Mouse (Mus musculus) heart, adult 8-10 months (tissue): ENCODE measurements around the gene Akap12. TPM values are rescaled to one million over a fixed set of nuclear protein-coding genes. Genes with fewer than 3 reads are reported as not detected.

ENCODE experiments used
- DNase-seq: peaks from one replicate; pipeline ENCODE4 v3.0.0; 2022; ENCODE audit warnings: low spot score
- total RNA-seq, 4 experiments: library from RNA; stranded (reverse); gene quantifications; 2 replicates each; pipeline ENCODE4 v1.2.4; 2022

The Akap12 gene
- total RNA-seq, 4 experiments from 2014 or later = 18.1 to 24.4 (median 23.3) TPM

- DNase-seq = no peak
Observed at GRCm38 (mm10) chr10:4395321-4395720, 129.1 kb downstream of the Akap12 start.

GRCm38 (mm10) chr10:4398058-4398457 lies 131.9 kb downstream of the Akap12 start:
- no peak for DNase-seq

GRCm38 (mm10) chr10:4404895-4405491 lies 138.8 kb downstream of the Akap12 start:
- peak; percentile 64 for DNase-seq

- DNase-seq = no peak
Observed at GRCm38 (mm10) chr10:4405511-4405910, 139.3 kb downstream of the Akap12 start.

GRCm38 (mm10) chr10:4407191-4407590 lies 141.0 kb downstream of the Akap12 start:
- DNase-seq = no peak

Other genes with a start within 250 kb of the Akap12 start
- 1 to 10 TPM; 5.4 to 6.9 (median 5.7) TPM for gene Zbtb2, start 121.7 kb downstream of the Akap12 start, total RNA-seq
- gene Rmnd1, start 166.0 kb downstream of the Akap12 start, total RNA-seq = 10 to 100 TPM; 62.1 to 76.7 (median 69.4) TPM
- 10 to 100 TPM in 1 of 4 experiments, 1 to 10 TPM in 3; 7.8 to 11.7 (median 9.1) TPM for gene Armt1, start 166.1 kb downstream of the Akap12 start, total RNA-seq
- under 1 TPM; 0.16 to 0.34 (median 0.23) TPM for gene Ccdc170, start 216.1 kb downstream of the Akap12 start, total RNA-seq